Mouse (Mus musculus) 3T3-L1 (cell line): ENCODE measurements around the gene AI413582.
A peak's percentile ranks its signal among the peaks of the same experiment; 100 is the strongest.

Source experiments
- DNase-seq: peaks from one replicate; pipeline ENCODE4 v3.0.0-alpha.2; 2015; ENCODE audit warnings: low read depth, low spot score

The AI413582 gene

GRCm38 (mm10) chr17:27565163-27565941 lies at the start of gene AI413582:
Gene AI413582, minus strand, starts transcription at chr17:27565756.
- peak; percentile 93 for DNase-seq

GRCm38 (mm10) chr17:27613016-27613415 lies 47.5 kb upstream of the AI413582 start:
- no peak for DNase-seq

GRCm38 (mm10) chr17:27611994-27612393 lies 46.4 kb upstream of the AI413582 start:
- DNase-seq, result no peak

- DNase-seq, result no peak
These were observed 45.9 kb upstream of the AI413582 start for GRCm38 (mm10) chr17:27611519-27611884.

DNA sequence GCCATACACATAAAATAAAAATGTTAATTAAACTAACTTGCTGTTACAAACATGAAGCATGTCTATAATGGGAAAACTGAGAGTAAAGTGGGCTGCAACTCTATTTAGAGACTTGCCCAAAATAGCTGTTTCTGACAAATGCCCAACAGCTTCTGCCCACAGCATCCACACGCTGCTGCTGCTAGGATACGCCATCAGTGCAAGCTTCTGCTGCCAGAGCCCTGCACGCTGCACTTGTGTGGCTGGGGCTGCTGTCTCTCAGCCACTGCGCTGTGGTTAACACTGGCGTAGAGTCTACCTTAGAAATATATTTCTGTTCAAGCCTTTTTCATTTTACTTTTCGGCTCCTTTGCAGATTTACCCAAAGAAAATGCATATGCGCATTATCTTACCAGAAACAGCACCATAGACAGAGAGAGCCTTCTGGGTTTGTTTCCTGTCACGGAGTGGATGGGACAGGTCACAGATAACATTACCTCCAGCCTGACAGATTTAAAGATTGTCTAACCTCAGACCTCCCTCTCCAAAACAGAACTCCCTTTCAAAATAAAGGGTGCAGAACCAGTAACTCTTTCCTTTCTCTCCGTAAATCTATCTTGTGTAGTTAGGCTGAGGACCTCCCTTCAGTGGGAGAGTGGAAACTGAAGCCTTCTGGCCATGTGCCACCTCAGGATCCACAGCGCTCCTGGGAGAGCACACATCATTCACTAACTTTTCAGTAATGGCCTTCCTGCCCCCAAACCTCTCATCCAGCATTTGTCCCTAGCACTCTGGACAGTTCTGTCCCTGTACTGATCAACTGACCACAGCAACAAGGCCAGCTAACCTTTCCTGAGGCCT lies 45.3 kb upstream of the AI413582 start:
- DNase-seq, result no peak

GRCm38 (mm10) chr17:27609576-27609975 lies 44.0 kb upstream of the AI413582 start:
- peak; percentile 49 for DNase-seq

DNA sequence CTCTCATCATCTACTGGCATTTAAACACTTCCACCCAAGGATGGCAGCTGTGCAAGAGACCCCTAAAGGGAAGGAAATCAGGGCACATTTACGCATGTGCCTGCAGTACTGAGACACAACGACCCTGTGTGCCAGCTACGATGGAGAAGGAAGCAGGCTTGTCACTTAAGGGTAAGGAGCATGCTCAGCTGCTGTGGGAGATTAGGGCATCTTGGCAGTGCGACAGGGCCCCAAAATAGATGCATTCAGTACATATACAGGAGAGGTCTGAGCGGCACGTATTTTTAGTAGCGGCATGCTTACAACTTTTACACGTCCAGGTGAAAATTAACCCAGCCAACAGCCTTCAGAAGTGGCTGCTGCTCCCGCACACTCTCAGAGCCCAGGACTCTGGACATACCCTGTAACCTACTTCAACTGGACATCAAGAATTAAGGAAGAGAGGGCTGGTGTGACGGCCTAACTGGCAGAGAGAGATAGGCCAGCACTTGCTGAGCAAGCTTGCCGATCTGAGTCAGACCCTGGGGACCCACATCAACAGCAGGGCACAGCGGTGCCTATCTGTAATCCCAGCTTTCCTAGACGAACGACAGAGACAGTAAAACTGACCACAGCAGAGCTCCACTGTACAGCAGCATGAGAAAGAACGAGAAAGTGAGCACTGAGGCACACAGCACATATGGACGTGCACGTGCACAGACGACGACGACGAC lies 38.1 kb upstream of the AI413582 start:
- DNase-seq, result no peak

GRCm38 (mm10) chr17:27603036-27603435 lies 37.5 kb upstream of the AI413582 start:
- DNase-seq, result no peak

GRCm38 (mm10) chr17:27600869-27601268 lies 35.3 kb upstream of the AI413582 start:
- no peak for DNase-seq

GRCm38 (mm10) chr17:27600286-27600685 lies 34.7 kb upstream of the AI413582 start:
- DNase-seq, result no peak

- DNase-seq, result no peak
These were observed 31.0 kb upstream of the AI413582 start for GRCm38 (mm10) chr17:27596376-27597190.

GRCm38 (mm10) chr17:27595659-27596375 lies 30.3 kb upstream of the AI413582 start:
- no peak for DNase-seq

DNA sequence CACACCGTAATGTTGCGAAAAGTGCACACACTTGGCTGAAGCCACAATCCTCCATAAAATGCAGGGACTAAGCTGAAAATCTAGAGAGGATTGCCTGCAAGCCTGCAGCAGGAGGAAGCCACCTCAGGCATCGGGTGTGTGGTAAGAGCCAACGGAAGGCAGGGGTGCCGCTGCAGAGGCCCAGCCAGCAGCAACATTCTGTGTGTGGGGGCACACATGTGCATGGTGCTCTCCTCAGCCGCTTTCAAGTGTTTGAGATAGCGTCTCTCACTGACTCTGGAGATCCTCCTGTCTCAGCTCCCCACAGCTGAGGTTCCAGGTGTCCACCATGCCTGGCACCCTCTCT lies 27.0 kb upstream of the AI413582 start:
- DNase-seq, result no peak

GRCm38 (mm10) chr17:27591826-27592564 lies 26.4 kb upstream of the AI413582 start:
- DNase-seq, result peak; percentile 27

- DNase-seq, result no peak
These were observed 22.7 kb upstream of the AI413582 start for GRCm38 (mm10) chr17:27588231-27588630.

GRCm38 (mm10) chr17:27587252-27587651 lies 21.7 kb upstream of the AI413582 start:
- no peak for DNase-seq

DNA sequence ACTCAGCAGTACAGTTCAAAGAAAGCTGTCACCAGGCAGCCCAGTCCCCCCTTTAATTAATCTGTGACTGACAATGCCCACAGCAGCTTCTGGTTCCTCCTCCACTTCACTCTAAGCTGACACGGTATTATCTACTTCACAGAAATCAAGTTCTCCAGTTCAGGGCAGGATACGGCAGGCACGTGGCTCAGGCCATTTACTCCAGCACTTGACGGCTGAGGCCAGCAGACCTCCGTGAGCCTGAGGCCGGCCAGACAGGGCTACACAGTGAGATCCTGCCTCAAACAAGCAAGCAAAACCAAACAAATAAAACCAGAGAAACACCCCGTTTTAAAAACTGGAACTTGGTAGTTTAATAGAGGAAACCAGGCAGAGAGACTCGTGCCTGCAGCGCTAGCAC lies 21.1 kb upstream of the AI413582 start:
- no peak for DNase-seq

GRCm38 (mm10) chr17:27583185-27583894 lies 17.8 kb upstream of the AI413582 start:
- DNase-seq, result no peak

DNA sequence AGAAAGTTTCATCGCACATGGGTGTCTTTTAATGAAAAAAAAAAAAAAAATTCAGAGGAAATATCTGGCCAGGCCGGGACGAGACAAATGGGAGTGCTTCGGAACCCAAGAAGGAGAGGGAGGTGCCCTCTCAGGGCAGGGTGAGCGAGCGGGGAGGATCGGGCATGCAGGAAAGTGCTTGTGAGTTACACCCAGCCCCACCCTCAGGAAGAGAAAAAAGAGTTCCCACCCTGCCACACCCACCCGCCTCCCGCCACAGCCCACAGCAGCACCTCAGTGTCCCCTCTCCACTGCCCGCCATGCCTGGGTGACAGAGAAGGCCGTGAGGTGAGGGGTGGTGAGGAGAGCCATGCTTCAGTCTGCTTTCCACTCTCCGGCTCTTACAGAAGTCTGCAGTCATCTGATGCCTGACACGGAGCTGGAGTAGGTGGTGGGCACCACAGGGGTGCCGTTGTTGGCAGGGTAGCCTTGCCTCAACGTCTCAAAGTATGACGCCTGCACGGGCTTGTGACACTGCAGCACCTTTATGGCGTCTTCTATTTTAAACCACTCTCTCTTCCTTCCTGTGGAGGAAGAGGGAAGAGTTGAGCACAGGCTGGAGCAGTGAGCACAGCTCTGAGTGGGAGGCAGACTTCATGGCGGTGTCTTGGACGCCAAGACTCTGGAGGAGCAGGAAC lies 15.0 kb upstream of the AI413582 start:
- no peak for DNase-seq
